Mouse (Mus musculus) duodenum, adult 2 months (tissue): ENCODE results near the gene Emc6. TPM values are rescaled to one million over a fixed set of nuclear protein-coding genes. Genes with fewer than 3 reads are reported as not detected.

Experiments used
- polyA plus RNA-seq: library from polyadenylated mRNA; depleted of rRNA; stranded (reverse); fragments of >200 nt; gene quantifications from 2 replicates; pipeline ENCODE4 v1.2.3, GENCODE M21; 2012; ENCODE audit warnings: low replicate concordance; rRNA removed

The Emc6 gene
- 45.1 and 69.0 TPM in 2 replicates for polyA plus RNA-seq

DNA sequence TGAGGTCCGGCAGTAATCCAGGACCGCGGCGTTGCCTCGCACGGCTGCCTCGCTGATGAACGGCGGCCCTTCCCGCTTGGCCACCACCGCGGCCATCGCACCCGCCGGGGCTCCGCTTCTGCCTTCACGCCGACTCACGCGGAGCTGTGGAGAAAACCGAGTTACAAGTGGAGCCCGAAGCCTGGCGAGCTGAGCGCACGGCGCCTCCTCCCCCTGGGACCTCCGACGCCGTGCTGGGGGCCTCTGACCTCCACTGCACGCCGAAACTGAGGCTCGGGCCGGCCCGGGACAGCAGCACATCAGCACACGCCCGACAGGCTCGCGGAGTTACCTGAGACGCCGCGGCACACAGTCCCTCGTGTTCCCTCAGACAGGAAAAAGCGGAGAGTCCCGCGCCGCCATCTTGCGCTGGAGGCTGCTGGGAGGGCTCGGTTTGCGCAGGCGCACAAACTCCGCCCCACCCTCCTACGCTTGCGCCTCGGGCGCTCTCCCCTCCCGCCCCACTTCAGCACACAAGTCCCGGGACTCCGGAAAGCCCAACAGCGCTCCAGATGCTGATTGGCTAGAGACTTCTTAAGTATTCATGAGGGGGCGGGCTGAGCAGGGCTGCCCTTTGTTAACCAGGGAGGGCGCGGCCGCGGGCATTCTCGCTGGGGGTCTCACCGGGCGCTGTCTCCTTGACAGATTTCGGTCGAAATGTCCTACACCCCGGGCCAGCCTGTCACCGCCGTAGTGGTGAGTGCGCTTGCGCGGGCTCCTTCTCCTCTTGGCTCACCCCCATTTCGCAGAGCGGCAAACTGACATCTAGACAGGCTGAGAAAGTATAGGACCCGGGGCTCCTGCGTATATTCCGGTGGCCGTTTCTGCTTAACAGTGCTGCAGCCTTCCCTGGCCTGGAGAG lies at the start of gene Emc6, which contains the start of gene Tax1bp3:
Gene Emc6, minus strand, starts transcription at position 430 of the 901 bp plus-strand sequence.
Gene Tax1bp3, plus strand, starts transcription at position 476 of the 901 bp plus-strand sequence.

DNA sequence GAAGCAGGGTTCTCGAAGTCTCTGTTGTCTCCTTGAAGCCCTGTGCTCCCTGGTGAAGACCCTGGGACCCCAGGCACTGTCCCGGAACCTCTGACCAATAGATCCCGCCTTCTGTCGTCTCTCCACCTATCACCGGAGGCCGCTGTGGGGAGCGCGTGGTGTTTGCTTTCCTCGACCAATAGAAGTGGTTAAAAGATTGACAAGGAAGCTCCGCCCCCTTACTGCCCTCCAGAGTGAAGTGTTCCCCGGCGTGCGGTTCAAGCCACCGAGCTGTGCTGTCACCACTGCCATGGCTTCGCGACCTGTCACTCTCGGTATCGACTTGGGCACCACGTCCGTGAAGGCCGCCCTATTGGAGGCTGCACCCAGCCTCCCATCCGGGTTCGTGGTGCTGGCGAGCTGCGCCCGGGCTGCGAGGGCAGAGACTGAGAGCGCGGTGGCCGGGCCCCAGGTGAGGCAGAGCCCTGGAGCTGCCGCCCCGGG lies 22.4 kb upstream of the Emc6 start, which contains the start of gene Shpk:
Gene Shpk, plus strand, starts transcription at position 231 of the 483 bp plus-strand sequence.

DNA sequence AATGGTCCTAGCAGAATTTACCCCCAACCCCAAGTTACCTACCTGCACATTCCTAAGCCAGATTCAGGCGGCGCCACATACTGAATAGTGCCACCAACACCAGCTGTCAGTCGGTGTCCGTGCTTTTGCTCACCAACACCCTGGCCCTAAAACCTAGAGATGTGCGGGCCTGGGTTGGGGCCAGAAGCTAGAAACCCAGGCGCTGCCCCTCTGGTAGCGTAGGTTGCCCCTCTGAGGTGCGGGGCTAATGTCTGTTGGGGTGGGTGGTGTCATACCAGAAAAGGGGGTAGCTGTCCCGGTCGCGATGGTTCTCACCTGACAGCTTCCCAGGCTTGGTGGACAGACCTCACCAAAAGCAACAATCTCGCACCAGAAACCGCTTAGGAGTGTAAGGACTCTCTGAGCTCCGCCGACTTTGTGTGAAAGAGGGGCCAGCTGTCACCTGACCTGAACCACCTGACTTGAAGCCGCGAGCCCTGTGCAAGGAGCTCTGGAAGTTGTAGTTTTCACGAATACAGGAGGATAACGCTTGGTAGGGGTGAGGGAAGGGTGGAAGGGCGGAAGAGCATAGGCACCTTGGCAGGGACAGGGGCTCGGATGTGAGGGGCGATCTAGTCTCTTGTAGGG lies 21.9 kb upstream of the Emc6 start, which contains the start of gene Ctns:
Gene Ctns, minus strand, starts transcription at position 440 of the 627 bp plus-strand sequence.

DNA sequence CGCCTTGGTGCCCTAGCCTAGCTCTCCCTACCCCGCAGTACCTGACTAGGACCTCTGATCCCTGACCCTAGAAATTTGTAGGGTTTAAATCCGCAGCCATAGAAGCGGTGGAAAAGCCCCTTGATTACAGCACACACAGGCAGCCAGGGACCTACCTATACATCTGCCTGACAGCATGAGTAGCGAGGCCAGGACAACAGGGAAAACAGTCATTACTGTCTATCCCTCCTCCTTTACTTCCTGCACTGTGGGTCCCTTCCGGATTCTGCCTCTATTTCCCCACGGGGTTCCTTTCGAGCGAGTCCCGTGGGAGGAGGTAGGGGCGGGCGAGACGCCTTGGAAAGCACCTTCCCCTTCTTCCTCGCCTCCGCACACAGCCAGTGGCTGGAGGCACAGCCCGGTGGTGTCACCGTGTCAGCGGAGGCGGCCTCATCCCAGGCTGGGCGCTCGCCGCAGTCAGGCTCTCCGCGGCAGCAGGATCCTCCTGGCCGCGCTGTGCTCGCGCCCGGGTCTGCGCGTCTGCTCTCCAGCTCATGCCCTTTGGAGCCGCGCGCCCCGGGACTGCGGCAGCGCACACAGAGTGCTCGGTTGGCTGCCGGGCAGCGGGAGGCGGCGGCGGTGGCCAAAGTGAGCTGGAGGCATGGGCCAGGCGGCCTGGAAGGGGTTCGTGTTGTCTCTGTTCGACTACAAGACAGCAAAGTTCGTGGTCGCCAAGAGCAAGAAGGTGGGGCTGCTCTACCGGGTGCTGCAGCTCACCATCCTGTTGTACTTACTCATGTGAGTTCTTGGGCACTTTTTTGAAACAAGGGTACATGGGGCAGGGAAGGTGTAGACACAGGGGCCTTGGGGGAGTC lies 16.7 kb downstream of the Emc6 start, which contains the start of gene P2rx5:
Gene P2rx5, plus strand, starts transcription at position 465 of the 854 bp plus-strand sequence.

DNA sequence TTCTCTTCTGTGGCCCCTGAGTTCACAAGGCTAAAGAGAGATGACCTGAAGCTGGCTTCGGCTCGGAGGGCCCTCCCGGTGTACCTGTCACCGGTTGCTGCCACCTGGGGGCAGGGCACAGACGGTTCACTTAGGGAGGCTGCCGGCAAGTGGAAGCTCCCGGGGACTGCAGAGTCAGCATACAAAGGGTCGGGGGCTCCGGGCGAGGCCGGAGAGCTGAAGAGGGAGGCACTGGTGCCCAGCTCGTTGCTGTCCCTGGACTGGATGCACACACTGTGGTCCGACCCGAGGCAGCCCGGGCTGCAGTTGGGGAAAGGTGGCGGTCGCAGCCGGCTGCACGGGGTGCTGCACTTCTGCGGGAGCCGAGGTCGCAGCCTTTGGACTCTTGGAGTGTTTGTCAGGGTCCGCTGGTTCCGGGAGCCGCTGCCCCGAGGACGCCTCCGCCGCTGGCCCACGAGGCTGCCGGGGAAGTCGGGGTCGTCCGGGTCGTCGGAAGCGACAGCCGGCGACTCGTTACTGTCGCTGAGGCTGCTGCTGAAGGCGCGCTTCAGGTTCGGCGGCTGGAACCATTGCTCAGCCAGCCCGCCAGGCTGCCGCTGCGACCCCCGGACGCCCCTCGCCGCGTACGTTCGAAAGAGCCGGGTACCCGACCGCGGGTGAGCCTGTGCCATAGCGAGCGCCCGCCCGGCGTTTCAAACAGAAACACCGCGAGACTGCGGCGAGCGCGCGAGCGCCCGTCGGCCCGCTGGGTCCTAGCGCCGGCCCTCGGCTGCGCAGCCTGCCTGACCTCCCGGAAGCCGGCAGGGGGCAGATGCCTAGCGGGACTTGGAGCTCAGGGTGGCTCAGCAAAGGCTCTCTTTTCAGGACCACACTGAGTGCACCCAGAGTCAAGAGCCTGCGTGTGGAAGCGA lies 39.0 kb downstream of the Emc6 start, which contains the start of gene Haspin:
Gene Haspin, minus strand, starts transcription at position 704 of the 911 bp plus-strand sequence.

Other genes with a start within 250 kb of the Emc6 start
- gene Atp2a3, start 215.9 kb downstream of the Emc6 start, polyA plus RNA-seq, result 63.3 and 152 TPM in 2 replicates
- gene P2rx1, start 177.9 kb downstream of the Emc6 start, polyA plus RNA-seq, result 14.7 and 18.8 TPM in 2 replicates
- 2.1 and 2.2 TPM in 2 replicates for gene Camkk1, start 158.0 kb downstream of the Emc6 start, polyA plus RNA-seq
- gene Ncbp3, start 129.3 kb downstream of the Emc6 start, polyA plus RNA-seq, result 0.88 and 0.90 TPM in 2 replicates
- 3.5 and 7.0 TPM in 2 replicates for gene Itgae, start 86.5 kb downstream of the Emc6 start, polyA plus RNA-seq
- gene Haspin, start 38.7 kb downstream of the Emc6 start, polyA plus RNA-seq, result 1.8 and 3.7 TPM in 2 replicates
- 0.33 TPM in 1 of 2 replicates, not detected in the other for gene P2rx5, start 16.6 kb downstream of the Emc6 start, polyA plus RNA-seq
- 98.3 and 181 TPM in 2 replicates for gene Tax1bp3, start within 50 bp of the Emc6 start, polyA plus RNA-seq
- 13.2 and 13.6 TPM in 2 replicates for gene Ctns, start 22.0 kb upstream of the Emc6 start, polyA plus RNA-seq
- 15.3 and 15.7 TPM in 2 replicates for gene Shpk, start 22.4 kb upstream of the Emc6 start, polyA plus RNA-seq
- 0.11 TPM in 1 of 2 replicates, not detected in the other for gene Trpv1, start 57.3 kb upstream of the Emc6 start, polyA plus RNA-seq
- gene Trpv3, start 90.4 kb upstream of the Emc6 start, polyA plus RNA-seq, result 0.12 and 0.38 TPM in 2 replicates
- gene Aspa, start 152.6 kb upstream of the Emc6 start, polyA plus RNA-seq, result 0.82 and 5.1 TPM in 2 replicates
- not detected in 2 replicates for gene Gm49340, start 152.7 kb upstream of the Emc6 start, polyA plus RNA-seq
- gene Spata22, start 152.7 kb upstream of the Emc6 start, polyA plus RNA-seq, result not detected in 2 replicates
- 0.12 TPM in 1 of 2 replicates, not detected in the other for gene Olfr20, start 173.7 kb upstream of the Emc6 start, polyA plus RNA-seq
- not detected in 2 replicates for gene Olfr376, start 194.2 kb upstream of the Emc6 start, polyA plus RNA-seq
- not detected in 2 replicates for gene Olfr1, start 222.6 kb upstream of the Emc6 start, polyA plus RNA-seq